Mouse (Mus musculus) G1E (cell line): ENCODE results near the gene Fndc11.

Source experiments
- CTCF ChIP-seq: IDR thresholded peaks from 2 replicates; pipeline ENCODE4 v1.5.1; 2012; ENCODE audit warnings: low read depth, low read length, inconsistent platforms, mixed read lengths
- GATA1 ChIP-seq: IDR thresholded peaks from 2 replicates; pipeline ENCODE4 v1.6.1; 2012; ENCODE audit warnings: borderline replicate concordance, low read length, inconsistent platforms, mixed read lengths
- POLR2AphosphoS5 ChIP-seq: IDR thresholded peaks from 2 replicates; pipeline ENCODE4 v1.6.1; 2012; ENCODE audit warnings: low read depth, low read length, inconsistent platforms; ENCODE audit not compliant: insufficient replicate concordance
- TAL1 ChIP-seq: conservative IDR thresholded peaks from 2 replicates; pipeline ENCODE4 v1.6.1; 2012; ENCODE audit warnings: low read depth, low read length, inconsistent platforms, mixed read lengths

GRCm38 (mm10) chr2:181243706-181244394 lies 24.0 kb downstream of the Fndc11 start:
- TF ChIP-seq GATA1 (no peak), CTCF (no peak), TAL1 (no peak), POLR2AphosphoS5 (no peak)
